In genomic region chr3:149180129-149180528, GRCm38 (mm10) we compare ENCODE assay signal across 17 mouse cellular contexts.
DNase-seq lines count a peak whose midpoint lies in the region; ATAC-seq and TF ChIP-seq lines count a peak whose summit lies in the region.
"Had no signal": no experiment of that assay in that cellular context is flagged by ENCODE, and none has a peak within 500 bp of the region (broad histone marks: within the 10 kb centered on the region; RNA-seq: fewer than 3 reads in every experiment).

No protein-coding gene starts in this region.

- peak overlapping the region; percentile 22; the same call in 1 of the 2 replicates for H3K4me3 ChIP-seq in lung, embryonic 16.5 days (ENCODE audit: low read length)
- no peak overlapping the region for H3K4me3 ChIP-seq in kidney, postnatal 0 days (replicated peaks; ENCODE audit: low read depth, low read length)
- peak overlapping the region; percentile 3; the same call in 1 of the 2 replicates for H3K4me3 ChIP-seq in stomach, postnatal 0 days (ENCODE audit: low read depth, low read length)
- H3K4me3 ChIP-seq: heart, embryonic 13.5 days; layer of hippocampus, adult 2 months; megakaryocyte, embryonic 14.5 days had no signal

- ATAC-seq in lung, embryonic 16.5 days (ENCODE audit: low read depth): no peak
- ATAC-seq in kidney, postnatal 0 days (replicated peaks; ENCODE audit: low FRiP score, low read depth): no peak
- ATAC-seq in stomach, postnatal 0 days (ENCODE audit: low FRiP score, low TSS enrichment): no peak
- ATAC-seq: hindbrain, postnatal 0 days had no signal

- peak; percentile 53 for DNase-seq in kidney, adult 9 months
- no peak for DNase-seq in kidney, adult 11 months
- no peak for DNase-seq in lung, adult 18-20 months
- no peak for DNase-seq in kidney, postnatal 0 days (ENCODE audit: low spot score)
- no peak for DNase-seq in stomach, postnatal 0 days (ENCODE audit: low spot score)
- no peak for DNase-seq in gastrocnemius, postnatal 4 days (ENCODE audit: low spot score in 2 of 2)
- DNase-seq: adrenal gland, postnatal 25 days; cerebellum, adult 8-10 months; heart, postnatal 36 days; left cerebral cortex, postnatal 4 days; right cerebral cortex, adult 18-20 months; thymus, postnatal 36 days had no signal

- TF ChIP-seq CTCF in kidney, postnatal 0 days (IDR thresholded peaks at IDR 0.05; ENCODE audit: low read depth): no peak
- TF ChIP-seq CTCF in stomach, postnatal 0 days (IDR thresholded peaks at IDR 0.05; ENCODE audit: low read depth): no peak

- no peaks in the 10 kb centered on the region for H3K9me3 ChIP-seq in lung, embryonic 16.5 days (ENCODE audit: control insufficient read depth, low read length)
- no peaks in the 10 kb centered on the region for H3K9me3 ChIP-seq in kidney, postnatal 0 days (replicated peaks; ENCODE audit: low read length)
- no peaks in the 10 kb centered on the region for H3K9me3 ChIP-seq in stomach, postnatal 0 days (ENCODE audit: control insufficient read depth, low read length)
- H3K9me3 ChIP-seq: heart, embryonic 13.5 days had no signal

- H3K4me1 ChIP-seq in lung, embryonic 16.5 days (replicated peaks; ENCODE audit: control insufficient read depth, insufficient read depth, low read length): peaks cover 12% of the 10 kb centered on the region
- 0 out of 2 replicates have a peak, but pooled peaks cover 6% of the 10 kb centered on the region for H3K4me1 ChIP-seq in kidney, postnatal 0 days (replicated peaks; ENCODE audit: insufficient read depth, low read length)
- no peaks in the 10 kb centered on the region for H3K4me1 ChIP-seq in stomach, postnatal 0 days (replicated peaks; ENCODE audit: control insufficient read depth, insufficient read depth)
- H3K4me1 ChIP-seq: megakaryocyte, embryonic 14.5 days had no signal

- 24% methylated on average over 8 of the region's 8 CpGs for WGBS in lung, embryonic 16.5 days
- WGBS in kidney, postnatal 0 days: 25% methylated on average over 8 of the region's 8 CpGs
- WGBS in stomach, postnatal 0 days: 28% methylated on average over 8 of the region's 8 CpGs

- H3K27ac ChIP-seq in lung, embryonic 16.5 days (ENCODE audit: low read length): no peak overlapping the region
- H3K27ac ChIP-seq in kidney, postnatal 0 days: no peak overlapping the region
- H3K27ac ChIP-seq in stomach, postnatal 0 days (replicated peaks): no peak overlapping the region
- H3K27ac ChIP-seq: heart, embryonic 13.5 days; hindbrain, postnatal 0 days; layer of hippocampus, adult 2 months had no signal

- no peak for TF ChIP-seq EP300 in stomach, postnatal 0 days (optimal IDR thresholded peaks at IDR 0.05)

- 0 out of 2 replicates have a peak overlapping the region, but pooled peaks have one; percentile 2 for H3K9ac ChIP-seq in lung, embryonic 16.5 days (ENCODE audit: low read length)
- H3K9ac ChIP-seq in kidney, postnatal 0 days (ENCODE audit: low read depth, low read length): no peak overlapping the region
- H3K9ac ChIP-seq in stomach, postnatal 0 days (ENCODE audit: low read length): 0 out of 2 replicates have a peak overlapping the region, but pooled peaks have one; percentile 1
- H3K9ac ChIP-seq: heart, embryonic 13.5 days had no signal

- no peaks in the 10 kb centered on the region for H3K27me3 ChIP-seq in lung, embryonic 16.5 days (ENCODE audit: control insufficient read depth, insufficient read depth, low read depth, low read length)
- H3K27me3 ChIP-seq in kidney, postnatal 0 days (ENCODE audit: insufficient read depth, low read length): no peaks in the 10 kb centered on the region
- no peaks in the 10 kb centered on the region for H3K27me3 ChIP-seq in stomach, postnatal 0 days (ENCODE audit: control insufficient read depth, insufficient read depth, low read length)
- H3K27me3 ChIP-seq: heart, embryonic 13.5 days; megakaryocyte, embryonic 14.5 days had no signal

- H3K36me3 ChIP-seq in lung, embryonic 16.5 days (ENCODE audit: control insufficient read depth, insufficient read depth, low read length): no peaks in the 10 kb centered on the region
- H3K36me3 ChIP-seq in kidney, postnatal 0 days (ENCODE audit: insufficient read depth, low read length): no peaks in the 10 kb centered on the region
- H3K36me3 ChIP-seq in stomach, postnatal 0 days (ENCODE audit: control insufficient read depth, insufficient read depth, low read length): no peaks in the 10 kb centered on the region
- H3K36me3 ChIP-seq: heart, embryonic 13.5 days had no signal

- peak overlapping the region; percentile 44 for H3K4me2 ChIP-seq in lung, embryonic 16.5 days (ENCODE audit: low read depth, low read length)
- H3K4me2 ChIP-seq in kidney, postnatal 0 days (ENCODE audit: low read length): peak overlapping the region; percentile 27
- H3K4me2 ChIP-seq in stomach, postnatal 0 days (replicated peaks; ENCODE audit: low read depth): peak overlapping the region; percentile 39
- H3K4me2 ChIP-seq: heart, embryonic 13.5 days had no signal
